Mouse (Mus musculus): Measurements from ENCODE around the gene Zfp84.

Gene Zfp84

DNA sequence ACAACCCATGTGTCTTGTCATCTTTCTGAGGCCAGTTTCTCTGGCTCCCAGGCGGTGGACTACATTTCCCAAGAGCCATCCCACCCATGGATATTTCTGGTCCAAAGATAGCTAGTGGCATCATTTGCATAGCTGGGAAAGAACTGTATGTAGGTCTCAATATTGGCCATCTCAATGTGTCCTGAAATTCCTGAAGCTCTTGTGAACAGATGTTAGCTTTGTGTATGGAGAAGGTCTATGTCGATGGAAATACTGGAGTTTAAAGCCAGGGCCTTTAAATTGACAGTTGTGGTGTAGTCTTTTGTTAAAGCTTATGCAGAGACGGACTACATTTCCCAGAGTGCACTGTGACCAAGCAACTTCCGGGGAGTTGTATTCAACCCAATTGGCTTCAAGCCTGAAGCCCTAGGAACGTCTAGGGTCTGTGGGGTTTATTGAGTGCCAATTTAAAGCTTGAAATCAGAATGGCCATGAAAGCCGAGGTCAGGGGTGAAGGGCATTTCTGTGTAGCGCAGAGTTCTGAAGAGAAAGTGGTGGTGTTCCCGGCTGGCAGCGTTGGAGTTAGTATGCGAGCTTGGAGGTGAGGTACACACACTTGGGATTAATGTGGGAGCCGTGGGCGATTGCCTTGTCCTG is 50.4 kb downstream of the Zfp84 start:
- peak; percentile 84 for DNase-seq

DNA sequence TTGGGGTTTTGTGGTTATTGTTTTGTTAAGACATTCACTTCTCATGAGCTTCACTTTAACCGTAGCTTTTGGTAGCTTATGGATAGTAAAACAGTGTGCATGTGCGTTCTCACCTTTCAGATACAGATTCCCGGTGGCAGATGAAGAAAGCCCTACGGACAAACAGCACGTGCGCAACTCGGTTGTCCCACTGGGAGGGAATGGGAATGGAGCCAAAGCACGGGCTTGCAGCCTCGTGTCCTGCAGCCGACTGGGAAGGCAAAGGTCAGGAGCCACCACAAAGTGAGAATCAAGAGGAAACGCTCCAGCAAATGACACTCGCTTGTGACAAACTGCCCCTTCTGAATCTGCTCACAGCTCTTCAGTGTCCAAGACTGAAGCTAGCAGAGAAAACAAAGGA is 59.6 kb downstream of the Zfp84 start:
- DNase-seq: no peak

Measured in thymus, postnatal 14 days (tissue).